Mouse (Mus musculus) T-cell, adult 66 days (primary cell): ENCODE results near the gene Meis3. TPM values are rescaled to one million over a fixed set of nuclear protein-coding genes. Genes with fewer than 3 reads are reported as not detected.

Source experiments
- total RNA-seq, 2 experiments: library from RNA; stranded (reverse); gene quantifications; 3 replicates in 1 of 2; 4 replicates in 1 of 2; pipeline ENCODE4 v1.2.4; 2023

Meis3 gene
- 10 to 100 TPM; 44.6 to 58.0 TPM for total RNA-seq

GRCm38 (mm10) chr7:16174597-16175541, at the start of gene Meis3:
Meis3 (plus strand) TSS chr7:16175090.

GRCm38 (mm10) chr7:16129421-16129845, 45.5 kb upstream of the Meis3 start, which contains the start of gene Slc8a2:
Slc8a2 (plus strand) TSS chr7:16129826.

GRCm38 (mm10) chr7:16221582-16222272, 46.8 kb downstream of the Meis3 start, which contains the start of gene Dhx34:
Dhx34 (minus strand) TSS chr7:16222037.

Other genes with a start within 250 kb of the Meis3 start
- gene Nop53, start 229.0 kb upstream of the Meis3 start, total RNA-seq, result 100 to 1,000 TPM; 486 to 516 TPM
- under 1 TPM; 0.55 to 0.89 TPM for gene Ehd2, start 207.5 kb upstream of the Meis3 start, total RNA-seq
- 10 to 100 TPM; 63.1 to 69.6 TPM for gene Bicra, start 127.2 kb upstream of the Meis3 start, total RNA-seq
- gene Zfp541, start 113.3 kb upstream of the Meis3 start, total RNA-seq, result not detected
- 100 to 1,000 TPM; 213 to 236 TPM for gene Napa, start 76.6 kb upstream of the Meis3 start, total RNA-seq
- gene Kptn, start 55.2 kb upstream of the Meis3 start, total RNA-seq, result 10 to 100 TPM; 41.3 to 44.7 TPM
- under 1 TPM; 0.09 TPM for gene Slc8a2, start 45.3 kb upstream of the Meis3 start, total RNA-seq
- gene Dhx34, start 46.9 kb downstream of the Meis3 start, total RNA-seq, result 10 to 100 TPM; 28.8 to 32.0 TPM
- gene C5ar2, start 69.1 kb downstream of the Meis3 start, total RNA-seq, result under 1 TPM; 0.26 to 0.47 TPM
- under 1 TPM in 1 of 2 experiments, not detected in 1; 0.30 TPM for gene C5ar1, start 84.5 kb downstream of the Meis3 start, total RNA-seq
- 10 to 100 TPM; 23.9 to 31.5 TPM for gene Inafm1, start 98.5 kb downstream of the Meis3 start, total RNA-seq
- gene Ccdc9, start 111.7 kb downstream of the Meis3 start, total RNA-seq, result 100 to 1,000 TPM; 233 to 246 TPM
- gene Bbc3, start 133.3 kb downstream of the Meis3 start, total RNA-seq, result 10 to 100 TPM; 29.4 to 34.5 TPM
- gene Sae1, start 212.7 kb downstream of the Meis3 start, total RNA-seq, result 10 to 100 TPM; 58.6 to 76.2 TPM
- gene Zc3h4, start 225.8 kb downstream of the Meis3 start, total RNA-seq, result 10 to 100 TPM; 80.5 to 80.9 TPM